Mouse (Mus musculus) heart, postnatal 0 days (tissue): ENCODE measurements around the gene Tox2.

Experiments
- CTCF ChIP-seq: IDR thresholded peaks from 2 replicates; pipeline ENCODE4 v1.5.1; 2016; ENCODE audit warnings: antibody characterized with exemption, control low read depth, low read depth
- EP300 ChIP-seq: IDR thresholded peaks from 2 replicates; pipeline ENCODE4 v1.6.1; 2016; ENCODE audit warnings: antibody characterized with exemption, low read depth

DNA sequence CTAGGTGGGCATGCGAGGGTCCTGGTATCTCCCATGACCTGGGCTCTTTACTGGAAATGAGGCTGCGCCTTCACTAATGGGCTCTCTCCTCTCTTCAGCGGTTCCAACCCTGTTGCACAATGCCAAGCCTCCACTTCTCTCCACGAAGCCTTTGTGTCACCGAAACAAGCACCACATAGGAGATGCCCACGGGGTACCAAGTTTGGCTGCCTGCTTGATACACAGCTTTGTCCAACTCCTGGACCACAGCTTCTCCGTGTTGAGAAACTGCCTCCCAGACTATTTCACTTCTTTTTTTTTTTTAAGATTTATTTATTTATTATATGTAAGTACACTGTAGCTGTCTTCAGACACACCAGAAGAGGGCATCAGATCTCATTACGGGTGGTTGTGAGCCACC lies 27.1 kb upstream of the Tox2 start:
- TF ChIP-seq CTCF (no peak), EP300 (no peak)
